Mouse (Mus musculus) heart, adult 2 months (tissue): ENCODE results near the gene Hacd2. TPM values are rescaled to one million over a fixed set of nuclear protein-coding genes. Genes with fewer than 3 reads are reported as not detected.

Source experiments
- DNase-seq, 2 experiments: peaks; one replicate each; pipeline ENCODE4 v3.0.0; 2021
- H3K27ac ChIP-seq: fragments of 200-600 bp; 2 replicates; pipeline ENCODE4 v1.8.1; 2022
- H3K27me3 ChIP-seq: fragments of 200-500 bp; 2 replicates; pipeline ENCODE4 v1.6.1; 2012; ENCODE audit warnings: mild to moderate bottlenecking, low read length, inconsistent platforms, mixed read lengths; ENCODE audit not compliant: control insufficient read depth, insufficient read depth
- H3K36me3 ChIP-seq: fragments of 200-500 bp; 2 replicates; pipeline ENCODE4 v1.6.1; 2012; ENCODE audit warnings: low read length, inconsistent platforms; ENCODE audit not compliant: control insufficient read depth, insufficient read depth
- H3K4me1 ChIP-seq: fragments of 200-500 bp; 2 replicates; pipeline ENCODE4 v1.6.1; 2011; ENCODE audit warnings: low read length; ENCODE audit not compliant: control insufficient read depth, insufficient read depth
- H3K4me3 ChIP-seq: fragments of 200-600 bp; 2 replicates; pipeline ENCODE4 v1.8.1; 2022
- H3K79me2 ChIP-seq: fragments of 200-500 bp; replicated peaks from 2 replicates; pipeline ENCODE4 v1.6.1; 2012; ENCODE audit warnings: mild to moderate bottlenecking, inconsistent platforms, low read length, moderate library complexity, mixed read lengths; ENCODE audit not compliant: control insufficient read depth, insufficient read depth
- H3K9ac ChIP-seq: fragments of 200-500 bp; 2 replicates; pipeline ENCODE4 v1.6.1; 2012; ENCODE audit warnings: low read depth, mild to moderate bottlenecking, control low read depth, inconsistent platforms, low read length, mixed read lengths
- CTCF ChIP-seq: fragments of 200-600 bp; IDR thresholded peaks from 2 replicates; pipeline ENCODE4 v1.8.1; 2022; ENCODE audit warnings: antibody characterized with exemption, mild to moderate bottlenecking, moderate library complexity
- EP300 ChIP-seq: fragments of 200-500 bp; IDR thresholded peaks from 2 replicates; pipeline ENCODE4 v1.6.1; 2011; ENCODE audit warnings: low read depth, low read length, control low read depth; ENCODE audit not compliant: insufficient read depth
- POLR2A ChIP-seq: fragments of 200-500 bp; IDR thresholded peaks from 2 replicates; pipeline ENCODE4 v1.6.1; 2011; ENCODE audit warnings: mild to moderate bottlenecking, low read depth, low read length, control low read depth; ENCODE audit not compliant: insufficient read depth
- WGBS: fragments of 180-500 bp; shearing (Covaris S2); methylation state at CpG from one replicate; pipeline ENCODE4 v1.1.7; 2018; 5-methylcytosine and 5-hydroxymethylcytosine counted together
- intact Hi-C: fragments of 180-260 bp; cut with DNase I; formaldehyde crosslinking; loops from one replicate; pipeline ENCODE4 v1.15.1; 2025
- polyA plus RNA-seq: library from polyadenylated mRNA; depleted of rRNA; stranded (reverse); fragments of >200 nt; gene quantifications from 2 replicates; pipeline ENCODE4 v1.2.3, GENCODE M21; 2012
- total RNA-seq, 2 experiments: library from RNA; stranded (reverse); gene quantifications; 2 replicates each; pipeline ENCODE4 v1.2.3; 2021

Gene Hacd2
- total and polyA plus RNA-seq, 3 experiments: 7.2 to 13.2 (median 12.4) TPM

GRCm38 (mm10) chr16:35093500-35093899 is 71.3 kb downstream of the Hacd2 start:
- H3K4me1 ChIP-seq: no peaks in the 10 kb centered on the region
- TF ChIP-seq EP300: no peak
- TF ChIP-seq POLR2A: no peak
- no peak for TF ChIP-seq CTCF
- no peak overlapping the region for H3K4me3 ChIP-seq
- H3K79me2 ChIP-seq: no peaks in the 10 kb centered on the region
- H3K9ac ChIP-seq: no peak overlapping the region
- no peaks in the 10 kb centered on the region for H3K27me3 ChIP-seq
- intact Hi-C loops: no loop called here
- H3K36me3 ChIP-seq: no peaks in the 10 kb centered on the region
- H3K27ac ChIP-seq: no peak overlapping the region
- DNase-seq: no peak

GRCm38 (mm10) chr16:35097870-35098530 is 75.8 kb downstream of the Hacd2 start:
- Histone ChIP-seq H3K27me3 (no peaks in the 10 kb centered on the region), H3K4me1 (no peaks in the 10 kb centered on the region), H3K27ac (no peak overlapping the region), H3K36me3 (no peaks in the 10 kb centered on the region), H3K79me2 (no peaks in the 10 kb centered on the region), H3K4me3 (no peak overlapping the region), H3K9ac (no peak overlapping the region)
- no peak for TF ChIP-seq CTCF
- no peak for DNase-seq
- 99% methylated on average over 3 of the region's 3 CpGs for WGBS
- intact Hi-C loops: no loop called here

- Histone ChIP-seq H3K79me2 (no peaks in the 10 kb centered on the region), H3K36me3 (no peaks in the 10 kb centered on the region), H3K9ac (no peak overlapping the region), H3K27ac (no peak overlapping the region), H3K4me1 (no peaks in the 10 kb centered on the region), H3K4me3 (no peak overlapping the region), H3K27me3 (no peaks in the 10 kb centered on the region)
- TF ChIP-seq EP300 (no peak), CTCF (no peak), POLR2A (no peak)
- intact Hi-C loops: no loop called here
- DNase-seq: no peak
- WGBS: 93% methylated on average over 12 of the region's 12 CpGs
Measured at GRCm38 (mm10) chr16:35101751-35102420, 79.7 kb downstream of the Hacd2 start.

- H3K4me3 ChIP-seq: no peak overlapping the region
- H3K27ac ChIP-seq: no peak overlapping the region
- WGBS: 49% methylated on average over 7 of the region's 7 CpGs
- intact Hi-C loops: no loop called here
- no peaks in the 10 kb centered on the region for H3K27me3 ChIP-seq
- H3K79me2 ChIP-seq: no peaks in the 10 kb centered on the region
- H3K36me3 ChIP-seq: no peaks in the 10 kb centered on the region
- no peak for TF ChIP-seq CTCF
- TF ChIP-seq EP300: no peak
- TF ChIP-seq POLR2A: no peak
- no peaks in the 10 kb centered on the region for H3K4me1 ChIP-seq
- DNase-seq: no peak
- no peak overlapping the region for H3K9ac ChIP-seq
Measured at GRCm38 (mm10) chr16:35102866-35103620, 80.8 kb downstream of the Hacd2 start.

- DNase-seq: no peak
- intact Hi-C loops: no loop called here
- Histone ChIP-seq H3K4me1 (no peaks in the 10 kb centered on the region), H3K27ac (no peak overlapping the region), H3K79me2 (no peaks in the 10 kb centered on the region), H3K9ac (no peak overlapping the region), H3K27me3 (no peaks in the 10 kb centered on the region), H3K36me3 (no peaks in the 10 kb centered on the region), H3K4me3 (no peak overlapping the region)
- no peak for TF ChIP-seq CTCF
- no peak for TF ChIP-seq POLR2A
- TF ChIP-seq EP300: no peak
- 91% methylated on average over 6 of the region's 6 CpGs for WGBS
Measured at GRCm38 (mm10) chr16:35107985-35108384, 85.8 kb downstream of the Hacd2 start.

- Histone ChIP-seq H3K36me3 (no peaks in the 10 kb centered on the region), H3K4me1 (no peaks in the 10 kb centered on the region), H3K27ac (no peak overlapping the region), H3K27me3 (no peaks in the 10 kb centered on the region), H3K4me3 (no peak overlapping the region), H3K79me2 (no peaks in the 10 kb centered on the region), H3K9ac (no peak overlapping the region)
- 50% methylated on average over 8 of the region's 8 CpGs for WGBS
- TF ChIP-seq POLR2A: no peak
- no peak for TF ChIP-seq EP300
- no peak for TF ChIP-seq CTCF
- no peak for DNase-seq
- intact Hi-C loops: no loop called here
Measured at GRCm38 (mm10) chr16:35109156-35109555, 86.9 kb downstream of the Hacd2 start.
